Mouse (Mus musculus): ENCODE measurements at regions not wholly inside any gene's neighbourhood (a gene's known extent, or its start where the extent isn't known, plus 50 kb on each side); places are given as distances from the start of the nearest gene placed in this dataset.

DNA sequence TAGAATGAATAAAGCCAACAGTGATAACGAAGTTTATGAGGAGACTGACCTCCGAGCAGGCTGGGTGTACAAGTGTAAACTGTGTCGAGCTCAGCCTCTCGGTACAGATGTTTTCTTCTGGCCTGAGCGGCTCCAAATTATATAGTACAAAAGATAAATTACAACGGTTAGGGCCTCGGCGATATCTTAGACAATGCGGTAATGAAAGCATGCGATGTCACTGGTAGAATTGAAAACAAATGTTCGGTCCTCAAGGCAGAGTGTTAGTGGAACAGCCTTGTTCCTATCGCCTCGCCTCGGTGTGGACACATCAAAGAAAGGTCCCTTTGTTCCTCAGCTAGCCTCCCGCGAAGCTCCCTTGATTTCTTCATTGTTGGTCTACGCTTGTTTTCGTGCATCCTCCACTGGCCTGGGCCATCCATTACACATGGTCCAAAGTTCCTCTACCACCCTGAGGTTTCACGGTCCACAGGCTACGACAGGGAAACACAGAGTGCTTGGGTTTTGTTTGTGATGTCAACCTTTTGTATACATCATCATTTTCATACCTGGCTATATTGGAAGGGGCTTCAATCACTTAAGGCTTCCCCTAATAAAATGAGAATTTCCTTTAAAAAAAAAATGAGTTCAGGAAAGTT is 234.0 kb upstream of the Rsrc1 start:
- no peaks in the 10 kb centered on the region for H3K27me3 ChIP-seq (ENCODE audit: control insufficient read depth, insufficient read depth, low read length)
- ATAC-seq (ENCODE audit: insufficient read depth, low FRiP score, low TSS enrichment), result peak; percentile 54
- DNase-seq (ENCODE audit: low spot score), result peak; percentile 20
- H3K27ac ChIP-seq (ENCODE audit: low read depth, low read length), result no peak overlapping the region
- 0 out of 2 replicates have a peak, but pooled peaks cover 2% of the 10 kb centered on the region for H3K4me1 ChIP-seq (ENCODE audit: control insufficient read depth, insufficient read depth, low read length)
- H3K9ac ChIP-seq (ENCODE audit: low read length), result no peak overlapping the region
- H3K4me2 ChIP-seq (ENCODE audit: low read depth), result no peak overlapping the region
- H3K36me3 ChIP-seq (ENCODE audit: control insufficient read depth, insufficient read depth, low read length), result no peaks in the 10 kb centered on the region
- no peaks in the 10 kb centered on the region for H3K9me3 ChIP-seq (ENCODE audit: control insufficient read depth, low read length)
- H3K4me3 ChIP-seq (ENCODE audit: low read depth, low read length), result no peak overlapping the region
- 44% methylated on average over 20 of the region's 20 CpGs for WGBS

DNA sequence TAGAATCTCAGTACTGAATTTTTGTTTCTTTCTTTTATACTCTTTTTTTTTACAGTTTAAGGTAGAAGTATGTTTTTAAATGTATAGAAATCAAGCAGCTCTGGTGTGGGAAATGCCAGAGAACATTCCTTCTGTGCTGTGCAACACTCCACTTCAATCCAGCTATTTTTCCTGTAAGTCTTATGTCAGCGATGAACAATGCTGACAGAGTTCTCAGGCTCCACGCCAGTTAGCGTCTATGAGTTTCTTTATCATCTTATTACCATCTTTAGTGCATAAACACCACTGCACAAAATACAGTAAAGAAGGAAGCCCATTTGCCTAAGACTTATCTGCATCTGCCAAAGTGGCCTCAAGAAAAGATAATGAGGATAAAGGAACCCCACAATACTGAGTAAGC is 223.0 kb upstream of the Rsrc1 start:
- Histone ChIP-seq H3K9me3 (ENCODE audit: control insufficient read depth, low read length) (no peaks in the 10 kb centered on the region), H3K4me2 (ENCODE audit: low read depth) (no peak overlapping the region), H3K9ac (ENCODE audit: low read length) (no peak overlapping the region), H3K27ac (ENCODE audit: low read depth, low read length) (no peak overlapping the region), H3K27me3 (ENCODE audit: control insufficient read depth, insufficient read depth, low read length) (no peaks in the 10 kb centered on the region), H3K4me3 (ENCODE audit: low read depth, low read length) (no peak overlapping the region), H3K36me3 (ENCODE audit: control insufficient read depth, insufficient read depth, low read length) (no peaks in the 10 kb centered on the region), H3K4me1 (ENCODE audit: control insufficient read depth, insufficient read depth, low read length) (no peaks in the 10 kb centered on the region)
- 88% methylated on average over 3 of the region's 3 CpGs for WGBS
- DNase-seq (ENCODE audit: low spot score), result no peak
- ATAC-seq (ENCODE audit: insufficient read depth, low FRiP score, low TSS enrichment), result no peak

DNA sequence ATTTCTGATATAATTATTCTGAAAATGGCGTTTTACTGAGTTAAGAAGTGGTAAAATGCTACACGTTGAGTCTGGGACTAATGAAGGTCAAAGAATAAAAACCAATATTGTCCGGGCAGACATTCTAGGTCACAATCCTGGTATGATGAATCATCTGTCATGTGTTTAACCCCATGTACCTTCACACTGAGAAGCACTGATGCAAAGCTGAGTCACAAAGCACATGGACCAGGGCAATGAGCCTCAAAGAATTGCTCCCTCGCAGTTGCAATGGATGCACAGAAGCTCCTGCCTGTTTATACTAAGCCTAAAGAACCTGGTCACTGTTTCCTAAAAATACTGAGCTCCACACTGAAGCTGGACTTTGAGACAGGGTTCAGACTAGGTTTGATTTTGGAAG is 221.3 kb upstream of the Rsrc1 start:
- Histone ChIP-seq H3K9ac (ENCODE audit: low read length) (no peak overlapping the region), H3K9me3 (ENCODE audit: control insufficient read depth, low read length) (no peaks in the 10 kb centered on the region), H3K27me3 (ENCODE audit: control insufficient read depth, insufficient read depth, low read length) (no peaks in the 10 kb centered on the region), H3K4me2 (ENCODE audit: low read depth) (no peak overlapping the region), H3K36me3 (ENCODE audit: control insufficient read depth, insufficient read depth, low read length) (no peaks in the 10 kb centered on the region), H3K4me3 (ENCODE audit: low read depth, low read length) (no peak overlapping the region), H3K4me1 (ENCODE audit: control insufficient read depth, insufficient read depth, low read length) (no peaks in the 10 kb centered on the region), H3K27ac (ENCODE audit: low read depth, low read length) (no peak overlapping the region)
- 90% methylated on average over 4 of the region's 4 CpGs for WGBS
- no peak for ATAC-seq (ENCODE audit: insufficient read depth, low FRiP score, low TSS enrichment)
- no peak for DNase-seq (ENCODE audit: low spot score)

DNA sequence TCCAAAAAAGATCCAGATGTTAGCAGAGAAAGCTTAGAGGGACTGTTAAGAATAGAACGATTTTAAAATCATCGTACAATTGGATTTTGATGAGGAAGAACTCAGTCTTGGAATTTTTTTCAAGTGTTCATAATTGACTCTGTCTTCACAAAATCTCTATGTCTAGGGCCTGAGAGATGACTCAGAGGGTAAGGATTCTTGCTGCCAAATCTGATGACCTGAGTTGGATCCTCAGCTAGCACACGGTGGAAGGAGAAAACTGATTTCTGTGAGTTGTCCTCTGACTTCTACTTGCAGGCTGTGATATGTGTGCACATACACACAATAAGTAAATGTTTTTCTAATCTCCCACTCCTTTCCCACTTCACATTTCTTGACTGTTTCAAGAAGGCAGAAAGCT is 218.7 kb upstream of the Rsrc1 start:
- no peaks in the 10 kb centered on the region for H3K36me3 ChIP-seq (ENCODE audit: control insufficient read depth, insufficient read depth, low read length)
- no peak overlapping the region for H3K4me2 ChIP-seq (ENCODE audit: low read depth)
- DNase-seq (ENCODE audit: low spot score) (no peak), ATAC-seq (ENCODE audit: insufficient read depth, low FRiP score, low TSS enrichment) (no peak)
- H3K27me3 ChIP-seq (ENCODE audit: control insufficient read depth, insufficient read depth, low read length), result no peaks in the 10 kb centered on the region
- H3K9me3 ChIP-seq (ENCODE audit: control insufficient read depth, low read length), result no peaks in the 10 kb centered on the region
- H3K4me3 ChIP-seq (ENCODE audit: low read depth, low read length), result no peak overlapping the region
- no peak overlapping the region for H3K27ac ChIP-seq (ENCODE audit: low read depth, low read length)
- no peaks in the 10 kb centered on the region for H3K4me1 ChIP-seq (ENCODE audit: control insufficient read depth, insufficient read depth, low read length)
- H3K9ac ChIP-seq (ENCODE audit: low read length), result no peak overlapping the region
- 94% methylated on average over 3 of the region's 3 CpGs for WGBS

GRCm38 (mm10) chr3:66797351-66798010 is 183.7 kb upstream of the Rsrc1 start:
- Histone ChIP-seq H3K27ac (ENCODE audit: low read depth, low read length) (no peak overlapping the region), H3K4me2 (ENCODE audit: low read depth) (no peak overlapping the region), H3K4me3 (ENCODE audit: low read depth, low read length) (no peak overlapping the region), H3K27me3 (ENCODE audit: control insufficient read depth, insufficient read depth, low read length) (no peaks in the 10 kb centered on the region), H3K9ac (ENCODE audit: low read length) (no peak overlapping the region), H3K36me3 (ENCODE audit: control insufficient read depth, insufficient read depth, low read length) (no peaks in the 10 kb centered on the region), H3K4me1 (ENCODE audit: control insufficient read depth, insufficient read depth, low read length) (no peaks in the 10 kb centered on the region), H3K9me3 (ENCODE audit: control insufficient read depth, low read length) (no peaks in the 10 kb centered on the region)
- peak; percentile 65 for ATAC-seq (ENCODE audit: insufficient read depth, low FRiP score, low TSS enrichment)
- WGBS, result 55% methylated on average over 12 of the region's 12 CpGs
- DNase-seq (ENCODE audit: low spot score), result peak; percentile 21

DNA sequence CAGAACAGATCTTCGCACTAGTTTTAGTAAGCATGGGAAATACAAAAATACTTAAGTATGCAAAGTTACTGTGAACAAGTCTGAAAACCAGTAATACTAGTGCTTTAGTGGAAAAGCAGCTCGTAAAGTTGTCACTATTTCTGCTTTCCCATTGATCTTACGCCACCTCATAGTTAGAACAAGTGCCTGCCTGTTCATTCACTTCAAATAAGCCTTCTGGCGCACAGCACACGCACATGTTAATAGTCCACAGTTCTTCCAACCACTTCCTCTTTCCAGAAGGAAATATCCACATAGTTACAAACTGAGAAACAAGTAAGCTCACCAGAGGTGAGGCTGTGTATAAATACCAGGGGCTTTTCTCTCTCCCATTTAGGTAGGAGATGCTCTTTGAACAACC is 182.9 kb upstream of the Rsrc1 start:
- WGBS, result 76% methylated on average over 5 of the region's 5 CpGs
- Histone ChIP-seq H3K4me3 (ENCODE audit: low read depth, low read length) (no peak overlapping the region), H3K9ac (ENCODE audit: low read length) (no peak overlapping the region), H3K4me1 (ENCODE audit: control insufficient read depth, insufficient read depth, low read length) (no peaks in the 10 kb centered on the region), H3K4me2 (ENCODE audit: low read depth) (no peak overlapping the region), H3K27ac (ENCODE audit: low read depth, low read length) (no peak overlapping the region), H3K9me3 (ENCODE audit: control insufficient read depth, low read length) (no peaks in the 10 kb centered on the region), H3K27me3 (ENCODE audit: control insufficient read depth, insufficient read depth, low read length) (no peaks in the 10 kb centered on the region), H3K36me3 (ENCODE audit: control insufficient read depth, insufficient read depth, low read length) (no peaks in the 10 kb centered on the region)
- DNase-seq (ENCODE audit: low spot score), result no peak
- no peak for ATAC-seq (ENCODE audit: insufficient read depth, low FRiP score, low TSS enrichment)

GRCm38 (mm10) chr3:66802538-66802937 is 178.7 kb upstream of the Rsrc1 start:
- Histone ChIP-seq H3K9me3 (ENCODE audit: control insufficient read depth, low read length) (no peaks in the 10 kb centered on the region), H3K4me3 (ENCODE audit: low read depth, low read length) (no peak overlapping the region), H3K9ac (ENCODE audit: low read length) (no peak overlapping the region), H3K36me3 (ENCODE audit: control insufficient read depth, insufficient read depth, low read length) (no peaks in the 10 kb centered on the region), H3K4me1 (ENCODE audit: control insufficient read depth, insufficient read depth, low read length) (no peaks in the 10 kb centered on the region), H3K4me2 (ENCODE audit: low read depth) (no peak overlapping the region), H3K27me3 (ENCODE audit: control insufficient read depth, insufficient read depth, low read length) (no peaks in the 10 kb centered on the region), H3K27ac (ENCODE audit: low read depth, low read length) (no peak overlapping the region)
- WGBS, result 94% methylated on average over 5 of the region's 5 CpGs
- no peak for ATAC-seq (ENCODE audit: insufficient read depth, low FRiP score, low TSS enrichment)
- no peak for DNase-seq (ENCODE audit: low spot score)

DNA sequence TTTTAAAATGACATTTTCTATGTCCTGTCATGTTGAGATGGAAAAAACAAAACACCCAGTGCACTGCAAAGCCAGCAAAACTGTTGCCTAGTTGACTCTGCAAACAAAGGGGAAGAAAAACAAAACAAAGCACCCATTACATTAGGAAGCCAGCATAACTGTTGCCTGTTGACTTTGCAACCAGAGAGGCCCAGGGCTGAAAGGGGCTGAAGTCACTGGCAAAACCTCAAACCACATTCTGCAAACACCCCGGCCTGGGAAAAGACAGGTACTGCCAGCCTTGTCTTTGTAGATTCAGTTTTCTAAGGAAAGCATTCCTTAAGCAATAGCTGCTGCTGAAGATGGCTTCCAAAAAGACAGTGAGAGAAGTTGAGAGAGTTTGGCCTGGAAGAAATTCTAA is 175.0 kb upstream of the Rsrc1 start:
- H3K36me3 ChIP-seq (ENCODE audit: control insufficient read depth, insufficient read depth, low read length), result no peaks in the 10 kb centered on the region
- no peak overlapping the region for H3K4me2 ChIP-seq (ENCODE audit: low read depth)
- no peak overlapping the region for H3K27ac ChIP-seq (ENCODE audit: low read depth, low read length)
- H3K9me3 ChIP-seq (ENCODE audit: control insufficient read depth, low read length), result no peaks in the 10 kb centered on the region
- no peak overlapping the region for H3K4me3 ChIP-seq (ENCODE audit: low read depth, low read length)
- WGBS, result 65% methylated on average over 1 of the region's 1 CpGs
- H3K27me3 ChIP-seq (ENCODE audit: control insufficient read depth, insufficient read depth, low read length), result no peaks in the 10 kb centered on the region
- no peaks in the 10 kb centered on the region for H3K4me1 ChIP-seq (ENCODE audit: control insufficient read depth, insufficient read depth, low read length)
- DNase-seq (ENCODE audit: low spot score) (no peak), ATAC-seq (ENCODE audit: insufficient read depth, low FRiP score, low TSS enrichment) (no peak)
- no peak overlapping the region for H3K9ac ChIP-seq (ENCODE audit: low read length)

DNA sequence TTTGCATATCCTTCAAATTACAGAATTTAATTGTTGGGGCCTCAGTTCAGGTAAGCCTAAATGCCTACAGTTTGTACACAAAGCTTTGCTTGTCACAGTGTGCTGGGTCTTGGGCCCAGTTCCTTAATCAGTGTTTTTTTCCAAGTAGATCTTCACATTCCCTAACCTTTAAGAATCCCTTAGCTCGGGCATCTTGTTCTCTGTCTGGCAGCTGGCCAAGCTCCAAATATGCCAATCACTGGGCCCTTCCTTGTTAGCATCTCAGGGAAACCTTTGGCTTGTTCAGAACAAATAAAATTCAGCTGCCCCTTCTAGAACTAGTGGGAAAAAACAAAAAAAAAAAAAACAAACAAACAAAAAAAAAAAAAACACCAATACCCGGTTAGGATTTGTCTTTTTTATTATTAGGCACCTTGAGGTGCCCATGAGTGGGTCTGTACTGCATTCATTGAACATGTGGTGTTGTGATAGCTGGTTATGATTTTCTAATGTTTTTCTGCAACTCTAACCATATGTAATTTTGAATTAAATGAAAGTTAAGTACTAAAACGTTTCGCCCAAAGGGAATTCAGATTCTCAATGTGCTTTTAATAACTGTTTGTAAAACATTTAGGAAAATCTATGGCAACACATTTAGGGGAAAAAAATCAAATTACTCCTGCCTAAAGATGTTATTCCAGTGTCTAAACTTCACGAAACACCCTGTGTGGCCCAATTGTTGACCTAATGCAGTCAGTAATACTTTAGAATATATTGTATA is 168.3 kb upstream of the Rsrc1 start:
- H3K36me3 ChIP-seq (ENCODE audit: control insufficient read depth, insufficient read depth, low read length), result no peaks in the 10 kb centered on the region
- no peak overlapping the region for H3K4me2 ChIP-seq (ENCODE audit: low read depth)
- H3K9ac ChIP-seq (ENCODE audit: low read length), result no peak overlapping the region
- WGBS, result 78% methylated on average over 5 of the region's 5 CpGs
- no peak overlapping the region for H3K27ac ChIP-seq (ENCODE audit: low read depth, low read length)
- ATAC-seq (ENCODE audit: insufficient read depth, low FRiP score, low TSS enrichment) (no peak), DNase-seq (ENCODE audit: low spot score) (no peak)
- H3K27me3 ChIP-seq (ENCODE audit: control insufficient read depth, insufficient read depth, low read length), result no peaks in the 10 kb centered on the region
- no peak overlapping the region for H3K4me3 ChIP-seq (ENCODE audit: low read depth, low read length)
- H3K4me1 ChIP-seq (ENCODE audit: control insufficient read depth, insufficient read depth, low read length), result no peaks in the 10 kb centered on the region
- no peaks in the 10 kb centered on the region for H3K9me3 ChIP-seq (ENCODE audit: control insufficient read depth, low read length)
